Mouse (Mus musculus): ENCODE data around the gene Plppr3. TPM values are rescaled to one million over a fixed set of nuclear protein-coding genes. Genes with fewer than 3 reads are reported as not detected.
A peak's percentile ranks its signal among the peaks of the same experiment; 100 is the strongest.

Plppr3 gene
- polyA plus RNA-seq, 1 experiment from 2014 or later = 14.1 TPM

GRCm38 (mm10) chr10:79865189-79865601 is 9.2 kb downstream of the Plppr3 start:
- Histone ChIP-seq H3K27me3 (ENCODE audit: control insufficient read depth, insufficient read depth, low read length) (no peaks in the 10 kb centered on the region), H3K4me1 (ENCODE audit: control insufficient read depth, insufficient read depth, low read length) (no peaks in the 10 kb centered on the region), H3K4me3 (ENCODE audit: low read depth, low read length) (no peak overlapping the region), H3K9me3 (replicated peaks; ENCODE audit: control insufficient read depth, low read length) (no peaks in the 10 kb centered on the region), H3K9ac (ENCODE audit: low read depth, low read length) (no peak overlapping the region), H3K27ac (ENCODE audit: low read depth, low read length) (no peak overlapping the region), H3K36me3 (ENCODE audit: control insufficient read depth, insufficient read depth, low read length) (peaks cover 29% of the 10 kb centered on the region), H3K4me2 (no peak overlapping the region)
- 58% methylated on average over 12 of the region's 12 CpGs for WGBS (ENCODE audit: insufficient replicate concordance)
- no peak for ATAC-seq (replicated peaks; ENCODE audit: insufficient number of reproducible peaks, low FRiP score, low TSS enrichment)

- ATAC-seq (replicated peaks; ENCODE audit: insufficient number of reproducible peaks, low FRiP score, low TSS enrichment) = 0 out of 2 replicates have a peak, but pooled peaks have one; percentile 6
- no peak overlapping the region for H3K9ac ChIP-seq (ENCODE audit: low read depth, low read length)
- no peak overlapping the region for H3K4me2 ChIP-seq
- H3K27me3 ChIP-seq (ENCODE audit: control insufficient read depth, insufficient read depth, low read length) = no peaks in the 10 kb centered on the region
- no peak overlapping the region for H3K27ac ChIP-seq (ENCODE audit: low read depth, low read length)
- WGBS (ENCODE audit: insufficient replicate concordance) = 47% methylated on average over 10 of the region's 10 CpGs
- no peak overlapping the region for H3K4me3 ChIP-seq (ENCODE audit: low read depth, low read length)
- H3K9me3 ChIP-seq (replicated peaks; ENCODE audit: control insufficient read depth, low read length) = no peaks in the 10 kb centered on the region
- peaks cover 36% of the 10 kb centered on the region for H3K36me3 ChIP-seq (ENCODE audit: control insufficient read depth, insufficient read depth, low read length)
- H3K4me1 ChIP-seq (ENCODE audit: control insufficient read depth, insufficient read depth, low read length) = no peaks in the 10 kb centered on the region
These were observed 9.9 kb downstream of the Plppr3 start for GRCm38 (mm10) chr10:79864351-79865188.

GRCm38 (mm10) chr10:79862925-79863324 is 11.5 kb downstream of the Plppr3 start:
- H3K4me1 ChIP-seq (ENCODE audit: control insufficient read depth, insufficient read depth, low read length) = peaks cover 12% of the 10 kb centered on the region
- no peaks in the 10 kb centered on the region for H3K27me3 ChIP-seq (ENCODE audit: control insufficient read depth, insufficient read depth, low read length)
- no peak overlapping the region for H3K9ac ChIP-seq (ENCODE audit: low read depth, low read length)
- H3K4me3 ChIP-seq (ENCODE audit: low read depth, low read length) = no peak overlapping the region
- ATAC-seq (replicated peaks; ENCODE audit: insufficient number of reproducible peaks, low FRiP score, low TSS enrichment) = no peak
- no peak overlapping the region for H3K4me2 ChIP-seq
- WGBS (ENCODE audit: insufficient replicate concordance) = 73% methylated on average over 10 of the region's 10 CpGs
- peaks cover 41% of the 10 kb centered on the region for H3K36me3 ChIP-seq (ENCODE audit: control insufficient read depth, insufficient read depth, low read length)
- no peaks in the 10 kb centered on the region for H3K9me3 ChIP-seq (replicated peaks; ENCODE audit: control insufficient read depth, low read length)
- H3K27ac ChIP-seq (ENCODE audit: low read depth, low read length) = no peak overlapping the region

- Histone ChIP-seq H3K4me2 (no peak overlapping the region), H3K27me3 (ENCODE audit: control insufficient read depth, insufficient read depth, low read length) (no peaks in the 10 kb centered on the region), H3K9me3 (replicated peaks; ENCODE audit: control insufficient read depth, low read length) (no peaks in the 10 kb centered on the region), H3K4me1 (ENCODE audit: control insufficient read depth, insufficient read depth, low read length) (peaks cover 19% of the 10 kb centered on the region), H3K4me3 (ENCODE audit: low read depth, low read length) (no peak overlapping the region), H3K27ac (ENCODE audit: low read depth, low read length) (no peak overlapping the region), H3K36me3 (ENCODE audit: control insufficient read depth, insufficient read depth, low read length) (peaks cover 44% of the 10 kb centered on the region), H3K9ac (ENCODE audit: low read depth, low read length) (no peak overlapping the region)
- no peak for ATAC-seq (replicated peaks; ENCODE audit: insufficient number of reproducible peaks, low FRiP score, low TSS enrichment)
- WGBS (ENCODE audit: insufficient replicate concordance) = 91% methylated on average over 23 of the region's 23 CpGs
These were observed 12.2 kb downstream of the Plppr3 start for GRCm38 (mm10) chr10:79862049-79862788.

- no peak overlapping the region for H3K27ac ChIP-seq (ENCODE audit: low read depth, low read length)
- 87% methylated on average over 25 of the region's 25 CpGs for WGBS (ENCODE audit: insufficient replicate concordance)
- H3K27me3 ChIP-seq (ENCODE audit: control insufficient read depth, insufficient read depth, low read length) = no peaks in the 10 kb centered on the region
- peaks cover 42% of the 10 kb centered on the region for H3K36me3 ChIP-seq (ENCODE audit: control insufficient read depth, insufficient read depth, low read length)
- H3K4me1 ChIP-seq (ENCODE audit: control insufficient read depth, insufficient read depth, low read length) = peaks cover 27% of the 10 kb centered on the region
- H3K9ac ChIP-seq (ENCODE audit: low read depth, low read length) = no peak overlapping the region
- H3K4me2 ChIP-seq = no peak overlapping the region
- H3K4me3 ChIP-seq (ENCODE audit: low read depth, low read length) = no peak overlapping the region
- no peaks in the 10 kb centered on the region for H3K9me3 ChIP-seq (replicated peaks; ENCODE audit: control insufficient read depth, low read length)
- ATAC-seq (replicated peaks; ENCODE audit: insufficient number of reproducible peaks, low FRiP score, low TSS enrichment) = no peak
These were observed 13.0 kb downstream of the Plppr3 start for GRCm38 (mm10) chr10:79861230-79862048.

GRCm38 (mm10) chr10:79860079-79860911 is 14.1 kb downstream of the Plppr3 start:
- no peak overlapping the region for H3K27ac ChIP-seq (ENCODE audit: low read depth, low read length)
- 89% methylated on average over 26 of the region's 26 CpGs for WGBS (ENCODE audit: insufficient replicate concordance)
- no peaks in the 10 kb centered on the region for H3K27me3 ChIP-seq (ENCODE audit: control insufficient read depth, insufficient read depth, low read length)
- no peak for ATAC-seq (replicated peaks; ENCODE audit: insufficient number of reproducible peaks, low FRiP score, low TSS enrichment)
- no peaks in the 10 kb centered on the region for H3K9me3 ChIP-seq (replicated peaks; ENCODE audit: control insufficient read depth, low read length)
- H3K4me3 ChIP-seq (ENCODE audit: low read depth, low read length) = no peak overlapping the region; the same call in 1 of the 2 replicates
- 0 out of 2 replicates have a peak overlapping the region, but pooled peaks have one; percentile 44 for H3K9ac ChIP-seq (ENCODE audit: low read depth, low read length)
- no peak overlapping the region for H3K4me2 ChIP-seq
- peaks cover 29% of the 10 kb centered on the region for H3K4me1 ChIP-seq (ENCODE audit: control insufficient read depth, insufficient read depth, low read length)
- peaks cover 41% of the 10 kb centered on the region for H3K36me3 ChIP-seq (ENCODE audit: control insufficient read depth, insufficient read depth, low read length)

- Histone ChIP-seq H3K27ac (ENCODE audit: low read depth, low read length) (no peak overlapping the region), H3K4me2 (no peak overlapping the region)
These were observed 15.3 kb downstream of the Plppr3 start for GRCm38 (mm10) chr10:79859116-79859515.

More at GRCm38 (mm10) chr10:79859116-79859515, 15.3 kb downstream of the Plppr3 start:
- Histone ChIP-seq H3K27me3 (ENCODE audit: control insufficient read depth, insufficient read depth, low read length) (no peaks in the 10 kb centered on the region), H3K4me1 (ENCODE audit: control insufficient read depth, insufficient read depth, low read length) (peaks cover 29% of the 10 kb centered on the region), H3K9ac (ENCODE audit: low read depth, low read length) (no peak overlapping the region), H3K4me3 (ENCODE audit: low read depth, low read length) (no peak overlapping the region), H3K36me3 (ENCODE audit: control insufficient read depth, insufficient read depth, low read length) (peaks cover 41% of the 10 kb centered on the region), H3K9me3 (replicated peaks; ENCODE audit: control insufficient read depth, low read length) (no peaks in the 10 kb centered on the region)
- ATAC-seq (replicated peaks; ENCODE audit: insufficient number of reproducible peaks, low FRiP score, low TSS enrichment) = no peak
- 87% methylated on average over 11 of the region's 11 CpGs for WGBS (ENCODE audit: insufficient replicate concordance)
